Mouse (Mus musculus) lung, postnatal 4 days (tissue): ENCODE data around the gene Emid1.
"Not testable (repeated sequence)": the region's sequence is repeated elsewhere in the genome, so short reads cannot be mapped to it uniquely, and the experiment has no call there.

ENCODE experiments used
- DNase-seq, 2 experiments: peaks; one replicate each; pipeline ENCODE4 v3.0.0; 2021

The Emid1 gene

GRCm38 (mm10) chr11:5102384-5102783, 49.7 kb downstream of the Emid1 start:
- DNase-seq: no peak

DNA sequence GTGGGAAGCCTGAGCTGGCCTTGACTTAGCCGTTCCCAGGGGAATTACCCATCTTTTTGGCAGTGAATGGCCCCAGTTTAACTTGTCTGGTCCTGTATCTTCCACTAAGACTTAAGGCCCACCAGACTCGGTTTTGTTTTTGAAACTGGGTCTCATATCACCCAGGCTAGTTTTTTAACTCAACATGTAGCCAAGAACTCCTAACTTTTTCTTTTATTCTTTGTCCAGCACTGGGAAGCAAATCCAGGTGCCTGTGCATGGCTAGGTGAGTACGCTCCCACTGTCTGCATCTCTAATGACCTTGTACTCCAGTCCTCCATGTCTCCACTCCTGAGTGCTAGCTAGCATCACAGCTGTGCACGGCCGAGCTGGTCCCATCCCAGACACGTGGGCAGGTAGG, 50.4 kb downstream of the Emid1 start:
- no peak for DNase-seq

- DNase-seq: no peak
Measured at GRCm38 (mm10) chr11:5100801-5101200, 51.3 kb downstream of the Emid1 start.

GRCm38 (mm10) chr11:5100283-5100682, 51.8 kb downstream of the Emid1 start:
- no peak for DNase-seq

DNA sequence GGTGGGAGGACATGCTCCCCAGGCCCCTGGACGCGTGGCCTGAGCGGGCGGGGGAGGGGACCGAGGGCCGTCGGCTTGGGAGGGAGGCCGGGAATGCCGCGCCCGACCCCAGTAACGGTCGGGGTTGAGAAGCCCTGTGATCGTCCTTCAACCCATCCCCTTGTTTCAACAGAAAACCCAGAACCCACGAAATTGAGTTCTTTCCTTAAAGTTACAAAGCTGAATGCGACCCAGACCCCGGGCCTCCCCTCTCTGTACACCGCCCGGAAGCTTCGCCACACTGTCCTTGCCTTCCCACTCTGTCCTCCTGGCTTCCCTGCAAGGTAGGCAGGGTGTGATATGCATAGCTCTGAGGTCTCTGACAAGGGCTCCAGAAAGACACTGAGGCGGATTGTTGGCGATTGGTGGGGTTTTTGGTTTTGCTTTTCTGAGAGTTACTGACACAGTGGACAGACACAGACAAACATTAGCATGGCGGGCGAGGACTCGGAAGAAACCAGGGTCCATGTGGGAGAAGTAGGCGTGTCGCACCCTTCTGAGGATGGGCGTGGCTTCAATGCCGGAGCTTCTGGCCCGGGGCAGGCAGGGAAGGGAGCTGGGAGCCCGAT, 52.4 kb downstream of the Emid1 start:
- peak; percentile 89 to 90 for DNase-seq

DNA sequence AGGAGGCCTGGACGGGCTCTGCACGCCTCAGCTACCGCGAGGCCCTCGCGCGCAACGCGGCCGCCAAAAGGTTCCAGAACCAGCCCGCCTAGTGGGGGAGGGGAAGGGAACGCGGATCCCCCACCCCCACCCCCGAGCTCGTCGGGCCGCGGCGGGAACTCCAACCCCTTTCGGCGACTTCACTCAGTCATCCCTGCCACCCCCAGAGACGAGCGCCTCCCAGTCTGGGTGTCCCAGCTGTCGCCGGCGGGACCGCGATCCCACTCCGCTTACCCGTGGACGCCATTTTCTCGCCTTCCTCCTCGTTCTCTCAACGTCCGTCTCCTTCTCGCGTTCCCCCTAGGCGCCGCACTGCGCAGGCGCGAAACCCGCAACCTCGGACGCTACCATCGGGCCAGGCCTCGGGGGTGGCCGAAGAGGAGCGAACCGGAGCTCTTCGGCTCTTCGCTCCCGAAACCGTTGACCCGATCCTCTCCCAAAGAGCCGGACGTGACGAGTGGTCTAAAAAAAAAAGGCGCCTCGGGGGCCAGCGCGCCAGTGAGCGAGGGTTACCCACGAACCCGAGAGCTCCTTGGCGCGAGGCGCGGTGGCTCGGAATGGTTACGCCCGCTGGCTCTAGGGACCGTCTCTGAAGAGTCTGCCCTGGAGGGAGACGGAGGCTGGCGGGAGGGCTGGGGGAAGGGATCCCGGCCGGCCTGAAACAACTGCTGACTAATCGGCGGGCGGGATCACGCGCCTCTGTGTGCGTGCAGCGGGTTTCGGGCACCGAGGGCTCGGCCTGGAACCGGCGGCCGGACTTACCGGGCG, 53.1 kb downstream of the Emid1 start, which contains the start of the genes Rhbdd3 and Ewsr1:
Gene Rhbdd3, plus strand, starts transcription at position 191 of the 807 bp plus-strand sequence.
Gene Ewsr1, minus strand, starts transcription at position 531 of the 807 bp plus-strand sequence.
- DNase-seq: peak; percentile 98 to 99

GRCm38 (mm10) chr11:5098035-5098735, 53.9 kb downstream of the Emid1 start:
- peak in 1 of 2 experiments; percentile 26 for DNase-seq

DNA sequence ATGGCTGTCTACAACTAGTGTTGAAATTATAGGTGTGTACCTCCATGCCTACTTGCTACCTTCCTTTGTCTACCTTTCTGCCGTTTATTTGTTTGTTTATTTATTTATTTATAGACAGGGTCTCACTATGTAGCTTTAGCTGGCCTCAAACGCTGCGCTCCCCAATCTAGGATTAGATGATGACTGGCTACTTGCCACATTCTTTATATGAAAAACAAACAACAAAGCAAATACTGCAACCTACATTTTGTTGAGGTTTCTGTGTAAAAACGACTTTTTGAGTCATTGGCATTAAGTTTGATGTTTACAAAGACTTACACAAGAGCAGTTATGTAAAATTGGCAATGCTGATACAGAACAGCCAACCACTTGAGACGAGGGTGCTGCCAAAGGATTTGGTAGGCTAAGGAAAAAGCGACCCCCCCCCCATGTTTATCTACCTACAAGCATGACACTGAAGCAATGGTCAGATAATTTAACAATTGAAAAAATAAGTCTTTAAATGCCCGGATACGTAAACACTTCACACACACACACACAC, 55.5 kb downstream of the Emid1 start:
- no peak for DNase-seq

- DNase-seq: no peak
Measured at GRCm38 (mm10) chr11:5095877-5096276, 56.2 kb downstream of the Emid1 start.

GRCm38 (mm10) chr11:5091706-5092105, 60.4 kb downstream of the Emid1 start:
- peak in 1 of 2 experiments; percentile 22 for DNase-seq

DNA sequence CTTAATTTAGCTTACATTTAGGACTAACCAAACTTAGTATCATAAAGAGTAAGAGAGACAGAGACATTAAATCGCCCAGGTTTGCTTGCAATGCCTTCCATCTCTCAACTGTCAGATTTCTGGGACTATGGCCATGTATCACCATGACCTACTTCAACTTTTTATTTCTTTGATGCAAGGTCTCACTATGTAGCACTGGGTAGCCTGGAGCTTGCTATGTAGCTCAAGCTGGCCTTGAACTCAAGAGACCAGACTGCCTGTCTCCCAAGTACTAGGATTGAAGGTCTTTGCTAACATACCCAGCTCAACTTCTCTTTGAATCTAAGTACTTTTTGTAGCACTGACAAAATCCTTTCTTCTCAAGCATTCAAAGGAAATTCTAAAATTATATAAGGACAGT, 62.9 kb downstream of the Emid1 start:
- no peak for DNase-seq

GRCm38 (mm10) chr11:5076843-5077242, 75.2 kb downstream of the Emid1 start:
- DNase-seq: not testable (repeated sequence)

GRCm38 (mm10) chr11:5075760-5076159, 76.3 kb downstream of the Emid1 start:
- no peak for DNase-seq

- peak in 1 of 2 experiments; percentile 34 for DNase-seq
Measured at GRCm38 (mm10) chr11:5074882-5075281, 77.2 kb downstream of the Emid1 start.

DNA sequence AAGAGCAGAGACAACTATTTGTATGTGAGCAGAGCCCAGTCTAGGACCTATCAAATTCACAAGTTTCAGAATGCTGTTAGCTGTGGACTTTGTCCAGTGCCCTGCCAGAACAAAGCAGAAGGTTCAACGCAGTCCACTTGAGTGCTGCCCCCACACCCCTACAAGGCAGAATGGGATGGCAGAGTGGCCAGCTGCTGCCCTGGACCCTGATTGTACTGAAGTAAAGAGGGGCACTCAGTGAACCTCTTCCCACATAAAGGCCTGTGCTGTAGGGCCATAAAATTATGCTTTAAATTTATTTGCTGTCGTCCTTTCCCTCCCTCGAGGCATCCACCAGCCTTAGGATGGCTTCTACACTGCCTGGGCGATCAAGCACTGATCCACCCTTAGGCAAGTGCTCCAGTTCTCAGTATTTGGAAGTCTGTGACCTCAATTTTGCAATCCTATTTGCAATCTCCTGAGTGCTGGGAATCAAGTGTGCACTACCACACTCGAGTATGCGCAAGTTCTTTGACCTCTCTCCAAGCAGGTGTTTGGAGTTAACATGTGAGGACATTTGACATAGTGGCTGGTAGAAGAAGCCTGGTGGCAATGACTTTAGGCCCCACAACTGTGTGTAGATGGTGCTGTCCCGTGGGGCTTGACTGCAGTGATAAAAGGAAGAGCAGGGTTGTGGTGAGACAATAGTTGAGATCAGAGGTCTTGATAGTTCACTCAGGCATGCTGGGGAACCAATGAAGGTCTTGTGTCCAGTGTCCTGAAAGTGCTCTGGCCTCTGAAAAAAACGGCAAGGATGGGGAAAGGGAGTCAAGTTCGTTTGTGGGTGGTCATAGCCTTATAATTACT, 83.7 kb downstream of the Emid1 start:
- peak in 1 of 2 experiments; percentile 35 for DNase-seq

- DNase-seq: no peak
Measured at GRCm38 (mm10) chr11:5067063-5067462, 85.0 kb downstream of the Emid1 start.

GRCm38 (mm10) chr11:5065056-5065821, 86.8 kb downstream of the Emid1 start, which contains the start of gene Gas2l1:
Gas2l1 (minus strand) TSS chr11:5065327.
- DNase-seq: peak; percentile 92 to 93

GRCm38 (mm10) chr11:5064282-5065055, 87.6 kb downstream of the Emid1 start:
- DNase-seq: peak in 1 of 2 experiments; percentile 38

GRCm38 (mm10) chr11:5063561-5064281, 88.3 kb downstream of the Emid1 start:
- peak; percentile 30 to 43 for DNase-seq
